Mouse (Mus musculus) brain, embryonic 14.5 days (tissue): ENCODE results near the gene Pard3b.

ENCODE experiments used
- CTCF ChIP-seq: fragments of 200-500 bp; IDR thresholded peaks from 2 replicates; pipeline ENCODE4 v1.5.1; 2012; ENCODE audit warnings: inconsistent platforms, mild to moderate bottlenecking, moderate library complexity, borderline replicate concordance; ENCODE audit not compliant: insufficient read depth, insufficient read length; ENCODE audit errors: extremely low read depth
- POLR2A ChIP-seq: fragments of 200-500 bp; IDR thresholded peaks from 2 replicates; pipeline ENCODE4 v1.6.1; 2012; ENCODE audit warnings: mild to moderate bottlenecking, inconsistent platforms, borderline replicate concordance; ENCODE audit not compliant: poor library complexity, insufficient read depth, insufficient read length, severe bottlenecking; ENCODE audit errors: extremely low read depth

DNA sequence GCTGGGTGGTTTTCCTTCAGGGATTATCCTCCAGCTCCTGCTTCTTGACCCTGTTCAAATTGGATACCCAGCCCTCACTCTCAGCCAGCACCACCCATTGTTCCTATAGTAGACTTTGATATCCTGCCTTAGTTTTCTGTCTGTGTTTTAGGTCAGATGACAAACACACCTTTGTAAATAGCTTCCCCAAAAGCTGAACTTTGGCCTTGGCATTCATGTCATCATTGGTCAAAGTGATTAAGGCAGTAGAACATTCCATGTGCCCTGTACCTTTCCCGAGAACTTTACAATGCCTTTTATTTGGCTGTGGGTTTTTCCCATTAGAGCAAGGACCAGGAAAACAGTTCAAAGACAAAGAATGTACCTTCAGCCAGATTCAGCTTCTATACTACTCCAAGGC, 18.0 kb upstream of the Pard3b start:
- TF ChIP-seq CTCF, result no peak
- TF ChIP-seq POLR2A, result no peak
